Mouse (Mus musculus): Measurements from ENCODE around the gene Olfr556. TPM values are rescaled to one million over a fixed set of nuclear protein-coding genes. Genes with fewer than 3 reads are reported as not detected.
A peak's percentile ranks its signal among the peaks of the same experiment; 100 is the strongest.

The Olfr556 gene
- total and polyA plus RNA-seq, 2 experiments from 2014 or later = not detected

DNA sequence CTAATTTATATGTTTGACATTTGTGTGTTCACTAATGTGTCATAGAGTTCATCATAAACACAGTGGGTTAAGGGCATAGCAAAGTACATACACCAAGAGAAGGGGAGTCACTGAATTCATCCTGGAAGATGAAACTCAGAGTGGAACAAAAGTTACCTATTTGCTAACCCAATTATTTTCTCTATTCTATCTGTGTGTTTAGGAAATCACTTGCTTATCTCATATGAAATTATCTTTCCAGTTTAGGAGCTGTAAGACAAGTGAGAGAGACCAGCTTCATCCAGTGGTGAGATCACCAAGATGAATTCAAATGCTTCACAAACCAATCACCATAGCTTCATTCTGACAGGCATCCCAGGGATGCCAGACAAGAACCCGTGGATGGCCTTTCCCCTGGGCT lies 6.2 kb upstream of the Olfr556 start, which contains the start of gene Olfr555:
TSS of gene Olfr555 (plus strand) at position 301 of the 400 bp plus-strand sequence.
- no peak for ATAC-seq
- Histone ChIP-seq H3K4me2 (ENCODE audit: low read depth, low read length) (no peak within 1 kb of the TSS), H3K4me1 (ENCODE audit: insufficient read depth, low read length) (no peaks in the 10 kb centered on the region), H3K9me3 (ENCODE audit: low read length) (no peaks in the 10 kb centered on the region), H3K36me3 (ENCODE audit: insufficient read depth, low read length) (no peaks in the 10 kb centered on the region), H3K9ac (replicated peaks; ENCODE audit: low read length) (no peak within 1 kb of the TSS), H3K27me3 (ENCODE audit: insufficient read depth, low read length) (no peaks in the 10 kb centered on the region), H3K27ac (no peak within 1 kb of the TSS), H3K4me3 (ENCODE audit: low read length) (no peak within 1 kb of the TSS)
- 64% methylated on average over 1 of the region's 1 CpGs for WGBS
- DNase-seq (ENCODE audit: low spot score) = no peak
- no peak for TF ChIP-seq CTCF (IDR thresholded peaks at IDR 0.05; ENCODE audit: low read depth)

DNA sequence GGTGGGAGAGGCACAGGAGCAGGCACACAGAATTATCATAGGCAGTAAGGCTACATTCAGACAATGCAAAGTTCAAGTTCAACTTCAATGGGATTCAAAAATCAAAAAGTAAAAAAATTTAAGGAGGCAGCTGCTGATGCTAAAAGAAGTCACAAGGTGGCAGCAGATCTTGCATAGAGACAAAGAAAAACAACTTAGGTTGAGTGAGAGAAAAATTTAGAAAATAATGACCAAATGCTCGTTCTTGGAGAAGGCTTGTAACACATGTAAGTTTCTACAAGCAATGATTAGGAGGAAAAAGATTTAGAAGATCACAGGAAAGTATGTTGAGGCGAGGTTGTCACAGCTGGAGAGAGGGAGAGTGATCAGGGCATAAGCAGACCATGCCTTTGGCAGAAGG lies 679 bp downstream of the Olfr556 start:
- Histone ChIP-seq H3K4me3 (ENCODE audit: low read length) (no peak overlapping the region), H3K36me3 (ENCODE audit: insufficient read depth, low read length) (no peaks in the 10 kb centered on the region), H3K27me3 (ENCODE audit: insufficient read depth, low read length) (no peaks in the 10 kb centered on the region), H3K27ac (no peak overlapping the region), H3K9ac (replicated peaks; ENCODE audit: low read length) (no peak overlapping the region), H3K4me1 (ENCODE audit: insufficient read depth, low read length) (no peaks in the 10 kb centered on the region), H3K4me2 (ENCODE audit: low read depth, low read length) (no peak overlapping the region), H3K9me3 (ENCODE audit: low read length) (no peaks in the 10 kb centered on the region)
- ATAC-seq (no peak), DNase-seq (ENCODE audit: low spot score) (peak; percentile 64)
- peak; percentile 72 for TF ChIP-seq CTCF (IDR thresholded peaks at IDR 0.05; ENCODE audit: low read depth)
- 32% methylated on average over 2 of the region's 2 CpGs for WGBS

DNA sequence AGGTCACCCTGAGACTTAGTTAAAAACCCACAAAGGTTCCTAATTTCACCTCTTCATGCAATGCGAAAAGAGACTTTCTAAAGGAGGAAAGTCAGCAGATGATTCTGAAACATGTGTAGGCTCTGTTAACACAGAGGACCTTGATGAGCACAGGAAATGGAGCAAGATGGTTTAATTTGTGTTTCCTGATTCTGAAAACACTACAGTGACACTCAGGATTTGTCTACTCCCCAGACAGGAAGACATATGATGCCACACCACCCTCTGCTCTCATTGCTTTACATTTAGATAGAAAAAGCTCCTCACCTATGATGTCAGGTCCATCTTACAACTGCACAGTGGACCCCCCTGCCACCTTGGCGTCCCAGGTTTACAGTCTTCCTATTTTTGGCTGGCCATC lies 11.5 kb downstream of the Olfr556 start:
- H3K27me3 ChIP-seq (ENCODE audit: insufficient read depth, low read length) = no peaks in the 10 kb centered on the region
- no peaks in the 10 kb centered on the region for H3K36me3 ChIP-seq (ENCODE audit: insufficient read depth, low read length)
- no peak for TF ChIP-seq CTCF (IDR thresholded peaks at IDR 0.05; ENCODE audit: low read depth)
- DNase-seq (ENCODE audit: low spot score) = no peak
- 86% methylated on average over 2 of the region's 2 CpGs for WGBS
- no peak overlapping the region for H3K9ac ChIP-seq (replicated peaks; ENCODE audit: low read length)
- no peak overlapping the region for H3K4me3 ChIP-seq (ENCODE audit: low read length)
- no peaks in the 10 kb centered on the region for H3K4me1 ChIP-seq (ENCODE audit: insufficient read depth, low read length)
- H3K4me2 ChIP-seq (ENCODE audit: low read depth, low read length) = no peak overlapping the region
- H3K27ac ChIP-seq = no peak overlapping the region
- ATAC-seq = no peak
- no peaks in the 10 kb centered on the region for H3K9me3 ChIP-seq (ENCODE audit: low read length)

DNA sequence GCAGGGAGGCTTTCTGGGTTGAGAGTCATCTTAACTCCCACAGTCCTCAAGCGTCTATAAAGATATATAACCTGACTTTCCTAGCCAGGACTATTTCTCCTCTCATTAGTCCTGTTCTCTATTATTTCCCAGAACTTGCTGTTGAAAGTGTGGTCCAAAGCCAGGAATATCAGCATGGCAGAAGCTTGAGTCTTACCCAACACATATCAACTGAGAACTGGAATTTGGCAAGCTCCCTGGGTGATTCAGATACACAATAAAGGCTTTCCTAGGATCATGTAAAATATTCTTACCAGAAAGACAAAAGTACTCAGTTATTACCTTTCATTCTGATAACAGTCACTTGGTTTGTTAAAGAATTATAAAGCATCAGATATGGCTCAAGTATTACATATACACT lies 17.2 kb downstream of the Olfr556 start:
- DNase-seq (ENCODE audit: low spot score) (no peak), ATAC-seq (no peak)
- Histone ChIP-seq H3K27me3 (ENCODE audit: insufficient read depth, low read length) (no peaks in the 10 kb centered on the region), H3K4me1 (ENCODE audit: insufficient read depth, low read length) (no peaks in the 10 kb centered on the region), H3K4me2 (ENCODE audit: low read depth, low read length) (no peak overlapping the region), H3K9me3 (ENCODE audit: low read length) (no peaks in the 10 kb centered on the region), H3K9ac (replicated peaks; ENCODE audit: low read length) (no peak overlapping the region), H3K27ac (no peak overlapping the region), H3K4me3 (ENCODE audit: low read length) (no peak overlapping the region), H3K36me3 (ENCODE audit: insufficient read depth, low read length) (no peaks in the 10 kb centered on the region)
- 89% methylated on average over 1 of the region's 1 CpGs for WGBS
- TF ChIP-seq CTCF (IDR thresholded peaks at IDR 0.05; ENCODE audit: low read depth) = no peak

DNA sequence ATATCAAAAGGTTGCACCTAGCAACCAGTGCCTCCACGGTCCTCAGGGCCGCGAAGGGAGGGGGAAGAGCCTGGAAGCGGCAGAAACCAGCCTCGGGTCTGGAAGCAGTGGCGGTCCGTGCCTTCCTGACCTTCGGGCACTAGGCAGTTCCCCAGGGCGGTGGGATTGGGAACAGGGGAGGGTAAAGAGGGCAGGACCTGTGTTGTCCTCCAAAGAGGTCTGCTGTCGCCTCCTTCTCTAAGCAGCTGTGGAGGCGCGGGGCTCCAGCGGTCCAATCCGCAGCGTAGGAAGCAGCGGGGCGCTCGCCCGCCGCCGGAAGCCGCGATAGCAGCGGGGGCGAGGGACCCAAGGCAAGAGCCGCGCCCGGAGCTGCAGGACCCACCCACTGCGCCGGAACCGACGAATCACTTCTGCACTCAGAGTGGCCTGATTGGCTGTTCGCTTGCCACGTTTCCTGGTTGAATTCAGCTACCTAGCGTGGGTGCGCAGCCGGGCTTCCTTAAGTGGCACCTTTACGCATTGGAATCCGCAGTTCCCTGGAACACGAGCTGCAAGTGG lies 22.3 kb downstream of the Olfr556 start, which contains the start of gene Trim68:
TSS of gene Trim68 (minus strand) at position 384 of the 558 bp plus-strand sequence.
- DNase-seq (ENCODE audit: low spot score) (peak; percentile 92), ATAC-seq (peak; percentile 99)
- TF ChIP-seq CTCF (IDR thresholded peaks at IDR 0.05; ENCODE audit: low read depth) = no peak
- Histone ChIP-seq H3K27me3 (ENCODE audit: insufficient read depth, low read length) (no peaks in the 10 kb centered on the region), H3K4me3 (ENCODE audit: low read length) (peak within 1 kb of the TSS; percentile 54), H3K27ac (no peak within 1 kb of the TSS; the same call in 1 of the 2 replicates), H3K36me3 (ENCODE audit: insufficient read depth, low read length) (no peaks in the 10 kb centered on the region), H3K9me3 (ENCODE audit: low read length) (no peaks in the 10 kb centered on the region), H3K4me1 (ENCODE audit: insufficient read depth, low read length) (no peaks in the 10 kb centered on the region), H3K4me2 (ENCODE audit: low read depth, low read length) (peak within 1 kb of the TSS; percentile 76), H3K9ac (replicated peaks; ENCODE audit: low read length) (peak within 1 kb of the TSS; percentile 60)
- under 1% methylated on average over 39 of the region's 40 CpGs for WGBS

DNA sequence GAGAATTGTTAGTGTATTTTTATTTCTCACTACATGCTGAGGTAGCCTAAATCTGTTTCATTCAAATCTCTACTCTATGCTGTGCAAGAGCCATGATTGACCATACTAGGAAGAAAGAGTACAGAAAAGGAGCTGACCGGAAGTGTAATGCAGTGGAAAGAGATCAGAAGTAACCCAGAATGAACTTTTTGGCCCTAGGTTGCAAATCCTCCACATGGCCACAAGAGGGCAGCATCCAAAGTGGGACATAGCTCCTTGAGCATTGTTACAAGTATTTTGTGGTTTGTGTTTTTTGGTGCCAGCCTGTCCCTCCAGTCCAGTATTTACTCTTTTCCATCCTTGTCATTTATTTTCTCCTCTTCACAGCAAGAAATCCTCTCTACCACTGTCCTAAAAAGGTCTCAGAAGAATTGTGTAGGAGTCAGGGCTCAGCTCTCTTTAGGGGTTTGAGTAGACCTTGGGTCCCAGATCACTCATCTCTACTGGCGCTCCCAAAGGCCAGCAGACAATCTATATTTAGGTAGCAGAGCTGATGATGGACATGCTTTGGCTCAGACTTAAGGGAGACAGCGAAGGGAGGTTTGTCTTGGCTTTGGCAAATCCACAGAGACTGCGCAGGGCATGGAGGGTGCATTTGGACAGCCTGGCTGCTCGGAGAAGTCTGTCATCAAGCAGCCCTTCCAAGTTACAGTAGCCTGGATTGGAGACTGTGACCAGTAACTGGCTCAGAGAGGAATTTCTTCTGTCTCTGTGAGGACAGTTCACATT lies 30.8 kb downstream of the Olfr556 start, which contains the start of gene Olfr557:
TSS of gene Olfr557 (plus strand) at position 553 of the 768 bp plus-strand sequence.
- Histone ChIP-seq H3K27ac (no peak within 1 kb of the TSS), H3K27me3 (ENCODE audit: insufficient read depth, low read length) (no peaks in the 10 kb centered on the region), H3K36me3 (ENCODE audit: insufficient read depth, low read length) (no peaks in the 10 kb centered on the region), H3K4me1 (ENCODE audit: insufficient read depth, low read length) (no peaks in the 10 kb centered on the region), H3K4me2 (ENCODE audit: low read depth, low read length) (no peak within 1 kb of the TSS), H3K9ac (replicated peaks; ENCODE audit: low read length) (no peak within 1 kb of the TSS), H3K4me3 (ENCODE audit: low read length) (no peak within 1 kb of the TSS), H3K9me3 (ENCODE audit: low read length) (no peaks in the 10 kb centered on the region)
- DNase-seq (ENCODE audit: low spot score) = peak; percentile 58
- 84% methylated on average over 5 of the region's 5 CpGs for WGBS
- ATAC-seq = no peak
- TF ChIP-seq CTCF (IDR thresholded peaks at IDR 0.05; ENCODE audit: low read depth) = peak; percentile 87

DNA sequence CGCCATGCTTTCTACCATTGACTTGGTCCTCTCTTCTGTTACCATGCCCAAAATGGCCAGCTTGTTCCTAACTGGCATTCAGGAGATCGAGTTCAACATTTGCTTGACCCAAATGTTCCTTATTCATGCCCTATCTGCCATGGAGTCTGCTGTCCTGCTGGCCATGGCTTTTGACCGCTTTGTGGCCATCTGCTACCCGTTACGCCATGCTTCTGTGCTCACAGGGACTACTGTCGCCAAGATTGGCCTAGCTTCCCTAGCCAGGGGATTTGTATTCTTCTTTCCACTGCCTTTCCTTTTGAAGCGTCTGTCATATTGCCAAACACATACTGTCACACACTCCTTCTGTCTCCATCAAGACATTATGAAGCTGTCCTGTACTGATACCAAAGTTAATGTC lies 33.8 kb downstream of the Olfr556 start:
- no peak for TF ChIP-seq CTCF (IDR thresholded peaks at IDR 0.05; ENCODE audit: low read depth)
- ATAC-seq (no peak), DNase-seq (ENCODE audit: low spot score) (no peak)
- Histone ChIP-seq H3K9me3 (ENCODE audit: low read length) (no peaks in the 10 kb centered on the region), H3K4me1 (ENCODE audit: insufficient read depth, low read length) (no peaks in the 10 kb centered on the region), H3K4me2 (ENCODE audit: low read depth, low read length) (no peak overlapping the region), H3K4me3 (ENCODE audit: low read length) (no peak overlapping the region), H3K27me3 (ENCODE audit: insufficient read depth, low read length) (no peaks in the 10 kb centered on the region), H3K27ac (no peak overlapping the region), H3K36me3 (ENCODE audit: insufficient read depth, low read length) (no peaks in the 10 kb centered on the region), H3K9ac (replicated peaks; ENCODE audit: low read length) (no peak overlapping the region)
- 74% methylated on average over 7 of the region's 7 CpGs for WGBS
